Mouse (Mus musculus): Measurements from ENCODE around the gene Rara.
A peak's percentile ranks its signal among the peaks of the same experiment; 100 is the strongest.

Rara gene

DNA sequence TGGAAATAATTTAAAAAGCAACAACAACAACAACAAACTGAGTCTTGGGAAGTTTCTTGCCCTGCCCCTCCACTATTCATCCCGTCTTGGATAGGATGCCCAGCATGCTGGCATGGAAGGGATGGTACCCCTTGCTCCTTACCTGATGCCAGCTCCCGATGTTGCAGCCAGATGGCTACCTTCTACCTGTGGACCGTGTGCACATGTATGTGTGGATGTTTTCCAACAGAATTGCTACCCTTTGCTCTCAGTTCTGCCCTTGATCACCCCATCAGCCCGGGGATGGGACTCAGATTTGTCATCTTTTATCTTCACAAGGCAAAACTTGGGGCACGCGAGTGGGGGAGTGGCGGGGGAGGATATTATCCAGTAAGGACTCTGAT lies 11.1 kb downstream of the Rara start:
- no peak for DNase-seq (ENCODE audit: low read depth)

DNA sequence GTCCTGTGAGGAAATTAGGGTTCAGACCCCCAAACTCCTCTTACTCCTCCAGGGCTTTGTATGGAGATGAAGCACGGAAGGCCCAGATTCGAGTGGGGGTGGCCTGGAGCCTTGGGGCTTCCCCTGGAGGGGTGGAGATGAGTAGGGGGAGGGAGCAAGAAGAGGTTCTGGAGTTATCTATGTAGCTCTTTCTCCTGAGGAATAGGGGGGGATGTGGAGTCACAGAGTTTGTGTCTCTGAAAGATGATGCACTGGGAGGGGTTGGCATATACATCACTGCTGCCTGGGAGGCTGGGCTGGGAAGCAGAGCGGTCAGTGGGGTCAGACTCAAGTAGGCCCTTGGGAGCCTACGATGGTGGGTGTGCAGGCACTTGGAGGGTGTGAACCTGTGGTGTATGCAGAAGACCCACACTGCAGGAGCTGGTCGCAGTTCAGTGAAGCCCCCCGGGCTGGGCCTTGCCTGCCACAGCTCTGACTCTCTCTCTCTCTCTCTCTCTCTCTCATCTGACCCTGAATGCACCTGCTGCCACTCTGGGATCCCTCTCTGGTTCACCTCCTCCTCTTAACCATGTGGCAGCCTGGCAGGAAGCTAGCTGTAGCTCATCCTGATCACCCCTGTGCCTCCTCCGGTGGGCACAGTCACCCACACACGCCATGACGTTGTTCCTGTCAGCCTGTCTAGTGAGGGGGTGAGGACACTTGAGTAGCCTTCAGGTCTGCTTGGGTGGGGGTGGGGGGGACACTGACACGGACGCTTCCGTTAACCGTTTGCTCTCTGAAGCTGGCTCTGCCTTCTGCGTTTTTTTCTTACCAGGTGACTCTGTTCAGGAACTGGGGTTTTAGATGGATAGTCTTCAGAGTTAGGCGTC lies 11.7 kb downstream of the Rara start:
- DNase-seq (ENCODE audit: low read depth) = no peak

DNA sequence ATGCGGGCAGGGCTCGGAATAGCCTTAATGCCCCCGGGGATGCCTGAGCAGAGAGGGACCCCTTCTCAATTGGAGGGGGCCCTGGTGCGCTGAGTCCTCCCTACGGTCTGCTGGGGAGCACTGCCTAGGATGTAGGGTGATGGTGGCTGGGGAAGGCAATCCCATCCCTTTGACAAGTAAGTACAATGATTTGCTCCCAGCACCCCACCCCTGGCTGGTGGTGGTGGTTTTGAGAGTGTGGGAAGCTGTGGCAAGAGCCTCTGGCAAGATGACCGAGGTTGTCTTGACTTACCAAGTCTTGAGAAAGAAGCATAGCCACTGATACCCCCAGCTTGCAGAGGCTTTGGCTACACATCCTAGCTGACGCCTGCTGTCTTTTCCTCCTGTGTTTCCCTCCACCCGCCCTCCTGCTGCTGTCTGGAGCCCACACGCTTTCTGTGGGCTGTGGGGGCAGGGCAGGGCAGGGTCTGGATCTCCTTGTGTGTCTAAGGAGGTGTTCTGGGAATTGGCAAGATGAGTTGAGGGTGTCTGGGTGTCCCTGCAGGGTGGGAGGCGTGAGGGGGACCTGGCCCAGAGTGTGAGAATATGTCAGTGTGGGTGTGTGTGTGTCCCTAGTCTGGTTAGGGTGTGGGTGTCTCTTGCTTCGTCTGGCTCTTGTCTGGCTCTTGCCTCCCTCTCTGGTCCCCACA lies 12.5 kb downstream of the Rara start:
- no peak for DNase-seq (ENCODE audit: low read depth)

DNA sequence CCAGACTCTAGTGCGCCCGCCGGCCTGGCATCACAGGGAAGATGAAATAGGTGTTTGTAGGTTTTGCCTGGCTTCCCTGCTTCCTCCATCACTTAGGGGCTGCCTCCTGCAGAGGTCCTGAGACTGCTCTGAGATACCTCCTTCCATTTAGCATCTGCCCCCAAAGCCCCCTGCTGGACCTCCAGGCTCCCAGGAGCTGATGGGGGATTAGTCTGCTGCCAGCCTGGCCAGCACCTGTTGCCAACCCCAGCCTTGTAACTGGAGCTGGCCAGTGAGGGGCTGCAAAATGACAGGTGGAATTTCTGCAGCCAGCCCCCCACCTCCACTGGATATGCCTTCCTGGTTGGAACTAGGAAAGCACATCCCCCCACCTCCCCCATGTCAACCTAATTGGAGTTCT lies 13.2 kb downstream of the Rara start:
- DNase-seq (ENCODE audit: low read depth) = no peak

DNA sequence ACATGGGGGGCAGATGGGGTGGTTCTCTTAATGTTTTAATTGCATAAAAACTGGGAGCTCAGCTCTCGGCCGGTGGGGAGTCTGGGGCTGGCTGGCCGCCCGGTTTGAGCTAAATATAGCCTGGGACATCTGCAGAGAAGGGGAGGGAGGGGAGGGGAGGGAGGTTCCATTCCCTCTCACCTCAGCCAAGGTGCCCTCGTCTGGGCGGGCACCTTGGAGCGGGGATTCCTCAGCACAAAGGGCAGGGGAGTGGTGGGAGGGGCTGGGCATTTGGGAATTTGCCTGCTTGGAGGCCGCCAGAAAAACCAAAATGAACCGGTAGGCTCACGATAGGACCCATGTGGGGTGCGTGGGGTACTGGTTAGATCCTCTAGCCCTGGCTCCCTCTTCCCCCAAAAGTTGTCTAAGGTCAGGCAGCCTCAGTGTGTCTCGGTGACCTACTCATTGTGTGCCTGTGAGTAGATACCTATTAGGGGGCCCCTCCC lies 13.8 kb downstream of the Rara start:
- no peak for DNase-seq (ENCODE audit: low read depth)

DNA sequence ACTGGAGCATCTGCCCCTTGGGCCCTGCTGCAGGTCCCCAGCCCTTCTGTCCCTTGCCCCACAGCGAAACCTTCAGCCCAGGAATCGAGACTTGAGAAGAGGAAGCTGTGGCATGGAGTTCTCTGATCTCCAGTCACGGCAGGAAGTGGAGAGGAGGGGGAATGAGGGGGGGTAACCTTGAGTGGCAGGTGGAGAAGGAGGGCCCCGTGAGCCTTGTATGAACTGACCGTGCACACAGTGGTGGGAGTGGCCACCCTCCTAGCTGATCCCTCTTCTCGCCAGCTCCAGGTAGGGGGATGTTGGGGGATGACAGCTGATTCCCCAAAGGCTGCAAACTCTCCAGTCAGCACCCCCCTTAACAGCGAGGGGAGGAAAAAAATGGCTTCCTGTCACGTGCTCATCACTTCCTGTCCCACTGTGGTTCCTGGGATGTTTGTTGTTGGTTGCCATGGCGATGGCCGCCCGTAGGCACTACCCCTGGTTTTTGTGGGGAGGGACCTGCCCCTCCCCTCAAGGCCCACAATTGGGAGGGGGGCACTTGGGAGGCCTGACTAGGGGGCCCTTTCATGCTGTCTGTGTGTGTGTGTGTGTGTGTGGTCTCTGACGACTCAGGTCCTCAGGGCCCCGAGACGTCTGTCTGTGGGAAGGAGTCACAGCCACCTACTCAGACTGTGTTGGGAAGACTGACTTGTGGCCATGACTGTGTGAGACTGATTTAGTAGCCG lies 14.4 kb downstream of the Rara start:
- peak; percentile 78 for DNase-seq (ENCODE audit: low read depth)

DNA sequence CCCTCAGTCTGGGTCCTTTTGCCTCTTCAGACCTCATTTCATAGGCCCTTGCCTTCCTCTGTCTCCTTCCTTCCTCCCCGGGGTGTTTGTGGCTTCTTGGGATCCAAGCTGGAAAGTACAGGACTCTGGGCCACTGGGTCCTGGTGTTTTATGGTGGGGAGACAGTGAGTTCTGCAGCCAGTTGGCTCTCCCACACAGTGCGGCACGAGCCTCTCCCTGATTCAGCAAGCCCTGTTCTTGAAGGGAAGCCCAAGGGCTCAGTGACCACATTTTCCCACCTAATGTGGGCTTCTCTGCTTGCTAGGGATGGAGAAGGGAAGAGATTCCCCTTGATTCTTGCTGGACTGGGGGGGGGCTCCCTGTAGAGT lies 14.9 kb downstream of the Rara start:
- no peak for DNase-seq (ENCODE audit: low read depth)

DNA sequence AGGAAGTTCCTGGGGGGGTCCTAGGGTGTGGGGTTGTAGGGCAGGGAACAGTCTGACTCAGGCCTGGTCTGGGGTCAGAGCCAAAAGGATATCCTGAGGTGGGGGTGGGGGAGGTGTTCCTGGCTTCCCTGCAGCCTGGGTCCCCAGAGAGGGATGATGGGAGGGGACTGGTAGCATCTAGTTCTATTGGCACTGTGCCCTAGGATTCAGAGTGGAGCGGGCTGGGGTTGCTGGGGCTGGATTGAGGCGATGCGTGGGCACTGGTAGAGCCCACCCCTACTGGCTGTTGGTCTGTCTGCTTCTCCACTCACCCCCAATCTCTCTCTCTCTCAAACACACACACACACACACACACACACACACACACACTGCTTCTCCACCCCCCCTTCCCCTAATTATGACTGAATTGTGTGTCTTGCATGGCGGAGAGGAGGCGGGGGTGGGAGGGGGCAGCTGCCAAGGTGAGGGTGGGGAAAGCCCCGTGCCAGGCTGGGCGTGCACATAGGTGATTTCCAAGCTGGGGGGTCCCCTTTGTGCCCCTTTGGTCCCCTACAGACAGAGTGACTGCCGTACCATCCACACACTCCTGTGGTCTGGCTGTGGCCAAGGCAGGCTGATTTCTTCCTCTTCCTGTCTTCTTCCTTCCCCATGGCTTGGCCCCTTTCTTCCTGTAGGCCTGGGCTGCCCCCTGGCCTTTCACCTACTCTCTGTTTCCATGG lies 15.5 kb downstream of the Rara start:
- DNase-seq (ENCODE audit: low read depth) = no peak

DNA sequence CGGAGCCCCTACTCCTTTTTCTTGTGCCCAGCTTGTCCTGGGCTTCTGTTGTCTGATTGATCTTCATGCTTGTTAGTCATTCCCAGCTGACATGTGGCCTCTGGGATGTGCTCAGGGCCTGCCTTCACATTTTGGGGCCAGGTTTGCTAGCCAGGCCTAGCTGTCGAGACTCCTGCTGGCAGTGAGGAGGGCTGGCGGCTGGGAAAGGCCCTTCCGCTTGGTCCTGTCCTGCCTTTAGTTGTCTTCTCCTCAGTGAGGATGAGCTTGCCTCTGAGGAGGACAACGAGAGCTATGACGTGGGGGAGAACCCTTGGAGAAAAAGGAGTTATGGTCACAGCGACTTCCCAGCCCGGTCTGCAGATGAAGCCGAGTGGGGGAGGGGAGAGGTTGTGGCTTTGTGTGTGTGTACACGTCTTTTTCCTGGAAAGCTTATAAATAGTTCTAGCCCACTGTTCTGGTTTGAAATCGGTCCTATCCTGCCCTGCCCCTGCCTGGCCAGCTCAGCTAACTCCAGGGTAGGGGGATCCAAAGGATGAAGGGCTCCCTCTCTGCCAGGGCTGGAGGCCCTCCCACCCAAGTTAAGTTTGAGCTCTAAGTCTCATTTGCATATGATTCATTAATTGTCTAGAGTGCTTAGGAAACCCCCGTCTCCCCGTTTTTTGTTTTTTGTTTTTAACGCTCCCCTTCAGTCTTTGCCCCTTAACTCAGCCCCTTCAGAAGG lies 16.3 kb downstream of the Rara start:
- DNase-seq (ENCODE audit: low read depth) = no peak

DNA sequence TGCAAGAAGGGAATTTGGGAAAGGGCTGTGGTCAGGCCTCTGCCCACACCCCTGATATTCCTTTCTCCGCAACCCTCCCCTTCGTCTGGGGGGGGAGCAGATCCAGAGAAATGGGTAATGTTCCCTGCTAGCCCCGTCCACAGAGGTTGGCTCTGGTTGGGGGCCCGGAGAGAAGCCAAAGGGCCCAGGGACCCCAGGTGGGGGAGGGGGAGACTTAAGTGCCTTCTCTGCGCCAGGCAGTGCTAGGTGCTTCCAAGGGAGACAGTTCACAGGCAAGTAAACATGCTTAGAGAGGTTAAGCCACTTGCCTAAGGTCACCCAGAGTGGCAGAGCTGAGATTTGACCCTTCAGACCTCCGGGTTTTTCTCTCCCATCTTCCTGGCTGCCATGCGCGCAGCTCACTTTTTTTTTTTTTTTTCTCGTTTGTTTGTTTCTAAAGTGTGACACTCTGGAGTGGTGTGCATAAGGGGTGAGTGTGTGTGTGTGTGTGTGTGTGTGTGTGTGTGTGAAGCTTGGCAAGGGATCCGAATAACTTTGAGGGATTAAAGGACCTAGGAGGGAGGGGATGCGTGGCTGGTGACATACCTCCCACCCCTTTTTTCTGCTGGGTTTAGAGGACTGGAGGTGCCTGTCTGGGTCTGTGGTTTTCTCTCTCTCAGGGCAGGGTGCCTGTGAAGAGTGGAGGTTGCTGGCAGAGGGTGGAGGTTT lies 17.4 kb downstream of the Rara start:
- DNase-seq (ENCODE audit: low read depth) = no peak

DNA sequence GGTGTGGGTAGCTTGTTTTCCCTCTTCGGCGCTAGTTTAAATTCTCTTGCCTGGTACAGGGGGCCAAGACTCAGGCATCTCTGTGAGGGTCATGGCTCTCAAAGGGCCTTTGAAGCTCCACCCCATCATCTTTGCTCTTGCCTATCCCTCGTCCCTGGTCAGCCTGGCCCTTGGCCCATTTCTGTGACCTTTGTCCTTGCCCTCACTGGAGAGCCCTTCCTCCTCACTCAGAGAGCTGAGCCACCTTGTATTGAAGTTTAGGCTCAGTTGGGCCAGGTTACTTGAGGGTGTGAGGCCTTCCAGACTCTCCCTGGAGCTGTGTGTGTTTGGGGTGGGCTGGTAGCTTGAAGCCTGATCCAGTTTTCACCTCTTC lies 18.0 kb downstream of the Rara start:
- DNase-seq (ENCODE audit: low read depth) = no peak

DNA sequence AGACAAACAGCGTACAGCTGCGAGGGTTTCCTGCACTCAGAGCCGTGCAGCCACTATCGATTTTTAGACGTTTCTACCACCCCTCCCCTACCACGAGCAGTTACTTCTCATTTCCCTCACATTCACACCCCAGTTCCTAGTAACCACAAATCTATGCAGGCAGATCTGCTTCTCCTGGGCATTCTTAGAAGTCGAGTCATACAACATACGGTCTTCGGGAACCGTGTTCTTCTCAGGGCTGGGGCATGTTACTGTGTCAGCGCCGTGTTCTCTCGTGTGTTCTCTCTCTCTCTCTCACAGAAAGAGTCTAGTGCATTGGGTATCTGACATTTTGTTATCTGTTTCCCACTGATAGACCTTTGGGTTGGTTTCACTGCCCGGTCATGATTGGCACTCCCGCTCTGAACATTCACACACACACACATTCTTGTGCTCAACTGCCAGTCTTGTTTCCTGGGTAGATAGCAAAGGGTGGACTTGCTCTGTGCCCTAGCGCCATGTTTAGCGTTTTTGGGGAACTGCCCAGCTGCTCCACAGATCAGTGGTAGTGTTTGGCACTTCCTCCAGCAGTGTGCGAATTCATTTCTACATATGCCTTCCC lies 20.5 kb downstream of the Rara start:
- DNase-seq (ENCODE audit: low read depth) = peak; percentile 68

DNA sequence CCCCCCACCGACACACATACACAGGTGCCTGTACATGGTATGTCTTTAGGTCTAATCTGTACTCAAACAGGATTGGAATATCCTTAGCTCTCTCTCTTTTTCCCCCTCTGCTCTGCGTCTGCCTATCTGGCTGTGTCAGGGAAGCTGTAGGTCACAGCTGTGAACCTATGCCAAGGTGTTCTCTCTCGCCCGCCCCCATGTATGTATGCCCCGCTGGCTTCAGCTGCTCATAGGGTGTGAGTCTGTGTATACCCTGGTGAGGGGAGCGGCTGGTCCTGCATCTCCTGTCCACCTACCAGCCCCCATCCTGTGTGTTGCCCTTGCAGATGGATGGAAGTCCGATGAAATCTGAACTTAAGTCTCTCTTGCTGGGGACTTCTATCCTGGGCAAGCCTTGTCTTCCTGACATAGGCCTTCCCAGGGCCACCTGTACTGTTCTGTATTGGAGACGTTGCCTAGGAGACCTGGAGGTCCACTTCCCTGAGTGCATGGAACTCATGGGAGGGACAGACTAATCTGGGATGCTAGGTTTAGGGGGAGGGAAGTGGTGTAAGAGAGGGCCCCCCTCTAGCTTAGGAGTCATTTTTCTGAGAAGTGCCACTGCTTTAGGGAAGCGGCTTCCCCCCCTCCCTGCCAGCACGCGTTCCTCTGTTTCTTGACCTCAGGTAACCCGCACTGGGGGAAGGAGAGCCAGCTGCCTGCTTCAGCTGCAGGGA lies 21.8 kb downstream of the Rara start:
- DNase-seq (ENCODE audit: low read depth) = no peak

DNA sequence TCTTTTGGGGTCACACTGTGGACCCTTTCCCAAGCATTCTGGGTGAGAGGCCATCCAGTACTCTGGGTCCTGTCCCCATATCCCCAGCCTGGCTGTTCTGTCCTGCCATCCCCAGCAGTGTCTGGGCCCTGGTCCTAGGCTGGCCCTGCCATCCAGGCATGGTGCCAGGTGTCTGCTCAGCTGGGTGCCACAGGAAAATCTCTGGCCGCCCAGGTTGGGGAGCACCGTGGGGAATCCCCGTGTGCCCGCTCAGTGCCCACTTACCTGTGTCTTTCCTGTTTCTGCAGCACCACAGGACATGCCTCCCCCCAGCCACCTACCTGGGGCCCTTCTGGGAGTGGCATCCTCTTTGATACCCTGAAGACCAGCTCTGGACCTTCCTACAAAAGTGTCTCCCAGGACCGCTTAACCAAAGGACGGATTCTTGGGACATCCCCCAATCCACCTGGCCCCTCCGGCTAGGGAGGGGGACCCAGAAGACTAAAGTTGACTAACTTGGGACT lies 22.4 kb downstream of the Rara start:
- no peak for DNase-seq (ENCODE audit: low read depth)

DNA sequence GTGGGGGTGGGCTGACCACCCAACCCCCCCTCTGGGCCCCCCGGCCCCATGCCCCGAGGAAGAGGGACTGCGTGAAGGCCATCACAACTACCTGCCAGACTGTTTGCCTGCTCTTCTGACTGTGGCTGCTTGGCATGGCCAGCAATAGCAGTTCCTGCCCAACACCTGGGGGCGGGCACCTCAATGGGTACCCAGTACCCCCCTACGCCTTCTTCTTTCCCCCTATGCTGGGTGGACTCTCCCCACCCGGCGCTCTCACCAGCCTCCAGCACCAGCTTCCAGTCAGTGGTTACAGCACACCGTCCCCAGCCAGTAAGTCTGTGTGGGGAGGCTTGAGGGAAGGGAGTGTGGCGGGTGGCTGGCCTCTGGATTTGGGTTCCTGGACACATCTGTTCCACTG lies 22.9 kb downstream of the Rara start:
- no peak for DNase-seq (ENCODE audit: low read depth)

DNA sequence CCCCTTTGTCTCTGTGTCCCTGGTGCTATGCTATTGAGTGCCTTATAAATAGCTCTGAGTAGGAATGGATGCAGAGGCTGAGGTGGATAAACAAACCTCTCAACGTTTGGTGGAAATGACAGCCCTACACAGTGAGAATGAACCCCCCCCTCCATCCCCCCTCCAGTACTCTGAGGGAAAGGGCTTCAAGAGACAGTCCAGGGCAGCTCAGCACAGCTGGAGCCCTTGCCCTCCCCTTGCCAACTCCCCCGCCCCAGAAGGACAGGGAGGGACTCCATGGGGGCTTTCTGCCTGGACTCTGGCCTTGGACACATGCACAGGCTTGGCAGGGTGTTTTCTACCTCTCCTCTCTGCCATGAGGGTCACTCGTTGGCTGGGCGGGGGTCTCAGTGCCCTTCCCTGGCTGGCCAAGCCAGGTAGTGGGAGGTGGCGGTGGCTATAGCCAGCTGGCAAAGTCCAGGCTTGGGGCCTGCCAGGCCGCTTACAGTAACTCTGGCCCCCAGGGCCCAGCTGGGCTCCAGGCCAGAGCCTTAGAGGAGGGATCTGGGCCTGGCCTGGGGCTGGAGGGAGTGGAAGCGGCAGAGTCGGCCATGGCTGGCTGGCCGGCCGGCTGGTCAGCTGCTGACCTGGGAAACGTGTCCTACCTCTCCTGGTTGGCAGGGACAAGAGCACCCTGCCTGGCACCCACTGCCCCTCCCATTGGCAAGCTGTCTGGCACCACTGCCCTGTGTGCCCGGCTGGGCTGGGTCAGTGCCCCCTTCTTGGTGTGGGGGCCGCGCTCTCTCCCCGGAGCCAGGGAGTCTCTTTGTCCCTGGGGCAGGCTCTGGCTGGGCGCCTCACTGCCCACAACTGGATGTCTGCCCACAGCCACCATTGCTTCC lies 23.6 kb downstream of the Rara start:
- DNase-seq (ENCODE audit: low read depth) = no peak

DNA sequence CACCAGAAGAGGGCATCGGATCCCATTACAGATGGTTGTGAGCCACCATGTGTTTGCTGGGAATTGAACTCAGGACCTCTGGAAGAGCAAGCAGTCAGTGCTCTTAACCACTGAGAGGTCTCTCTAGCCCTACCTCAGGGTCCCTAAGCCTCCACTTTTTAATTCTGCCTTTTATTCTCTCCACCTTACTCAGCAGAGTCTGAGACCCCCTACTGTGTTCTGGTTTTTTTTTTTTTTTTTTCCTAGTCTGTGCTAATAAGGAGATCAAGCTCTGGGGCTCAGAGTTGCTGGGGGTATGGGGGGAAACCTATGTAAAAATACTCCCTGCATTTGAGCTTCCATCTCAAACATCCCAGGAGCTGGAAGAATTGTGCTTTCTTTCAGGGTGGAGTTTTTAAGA lies 24.5 kb downstream of the Rara start:
- no peak for DNase-seq (ENCODE audit: low read depth)

DNA sequence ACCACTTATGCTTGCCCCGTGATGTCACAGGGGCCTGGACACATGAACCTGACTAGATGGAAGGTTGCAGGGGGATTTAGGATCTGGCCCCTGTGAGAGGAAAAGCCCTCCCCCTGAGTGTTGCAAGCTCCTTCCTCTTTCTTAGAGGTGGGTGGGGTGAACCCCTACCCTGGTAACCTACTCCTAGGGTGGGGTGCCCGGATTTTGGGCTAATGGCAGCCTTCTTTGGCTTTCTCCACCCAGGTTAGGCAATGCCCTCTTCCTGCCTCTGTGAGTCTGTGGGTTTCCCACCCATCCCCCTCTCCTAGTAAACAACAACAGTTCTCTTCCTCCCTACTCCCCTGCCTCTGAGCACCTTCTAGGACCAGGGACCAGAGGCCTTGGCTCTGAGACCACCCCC lies 25.1 kb downstream of the Rara start:
- DNase-seq (ENCODE audit: low read depth) = no peak

DNA sequence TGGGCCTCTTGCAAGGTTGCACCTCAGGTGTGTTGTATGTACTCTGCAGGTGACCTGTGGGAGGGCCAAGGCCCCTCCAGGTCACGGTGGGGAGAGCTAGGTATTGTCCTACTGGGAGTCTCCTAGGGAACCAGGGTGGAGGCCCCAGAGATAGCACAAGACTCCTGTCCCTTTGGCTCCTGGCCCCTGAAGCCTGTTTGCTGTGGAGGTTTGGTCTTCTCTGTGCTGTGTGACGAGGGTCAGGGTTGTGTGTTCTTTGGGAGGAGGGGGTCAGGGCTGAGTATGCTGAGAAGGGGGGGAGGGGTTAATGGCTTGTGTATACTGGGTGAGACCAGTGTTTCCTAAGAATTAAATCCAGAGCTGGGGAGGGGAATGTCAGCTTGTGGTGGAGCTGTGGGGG lies 25.7 kb downstream of the Rara start:
- DNase-seq (ENCODE audit: low read depth) = no peak

All from c-Kit-positive CD71-positive TER-119-negative erythroid progenitor cells, embryonic 14.5 days (primary cell).